Mouse (Mus musculus): ENCODE measurements around the gene Patj. TPM values are rescaled to one million over a fixed set of nuclear protein-coding genes. Genes with fewer than 3 reads are reported as not detected.

Gene Patj
- polyA plus RNA-seq, 1 experiment from 2014 or later = 12.9 TPM

GRCm38 (mm10) chr4:98451259-98451658 lies 55.7 kb downstream of the Patj start:
- Histone ChIP-seq H3K9ac (ENCODE audit: low read depth, low read length) (no peak overlapping the region), H3K27ac (ENCODE audit: low read depth, low read length) (no peak overlapping the region)
- no peak for TF ChIP-seq CTCF (IDR thresholded peaks at IDR 0.05; ENCODE audit: low read depth)

GRCm38 (mm10) chr4:98452725-98453124 lies 57.1 kb downstream of the Patj start:
- WGBS = 96% methylated on average over 2 of the region's 2 CpGs
- Histone ChIP-seq H3K4me1 (replicated peaks; ENCODE audit: control insufficient read depth, insufficient read depth, low read length) (0 out of 2 replicates have a peak, but pooled peaks cover 3% of the 10 kb centered on the region), H3K36me3 (ENCODE audit: control insufficient read depth, insufficient read depth) (peaks cover 4% of the 10 kb centered on the region), H3K4me2 (replicated peaks; ENCODE audit: low read depth) (no peak overlapping the region), H3K27ac (ENCODE audit: low read depth, low read length) (no peak overlapping the region), H3K27me3 (replicated peaks; ENCODE audit: control insufficient read depth, insufficient read depth, low read length) (no peaks in the 10 kb centered on the region), H3K9ac (ENCODE audit: low read depth, low read length) (no peak overlapping the region), H3K9me3 (ENCODE audit: control insufficient read depth) (no peaks in the 10 kb centered on the region), H3K4me3 (ENCODE audit: low read depth, low read length) (no peak overlapping the region)
- ATAC-seq = no peak
- no peak for TF ChIP-seq CTCF (IDR thresholded peaks at IDR 0.05; ENCODE audit: low read depth)

More at GRCm38 (mm10) chr4:98451259-98451658, 55.7 kb downstream of the Patj start:
- H3K27me3 ChIP-seq (replicated peaks; ENCODE audit: control insufficient read depth, insufficient read depth, low read length) = no peaks in the 10 kb centered on the region
- H3K4me3 ChIP-seq (ENCODE audit: low read depth, low read length) = no peak overlapping the region
- peaks cover 4% of the 10 kb centered on the region; the same call in 1 of the 2 replicates for H3K36me3 ChIP-seq (ENCODE audit: control insufficient read depth, insufficient read depth)
- no peak overlapping the region for H3K4me2 ChIP-seq (replicated peaks; ENCODE audit: low read depth)
- no peak for ATAC-seq
- H3K4me1 ChIP-seq (replicated peaks; ENCODE audit: control insufficient read depth, insufficient read depth, low read length) = 0 out of 2 replicates have a peak, but pooled peaks cover 3% of the 10 kb centered on the region
- no peaks in the 10 kb centered on the region for H3K9me3 ChIP-seq (ENCODE audit: control insufficient read depth)
- 62% methylated on average over 3 of the region's 3 CpGs for WGBS

- Histone ChIP-seq H3K4me1 (replicated peaks; ENCODE audit: control insufficient read depth, insufficient read depth, low read length) (0 out of 2 replicates have a peak, but pooled peaks cover 3% of the 10 kb centered on the region), H3K27me3 (replicated peaks; ENCODE audit: control insufficient read depth, insufficient read depth, low read length) (no peaks in the 10 kb centered on the region), H3K4me2 (replicated peaks; ENCODE audit: low read depth) (no peak overlapping the region), H3K9me3 (ENCODE audit: control insufficient read depth) (no peaks in the 10 kb centered on the region), H3K36me3 (ENCODE audit: control insufficient read depth, insufficient read depth) (peaks cover 4% of the 10 kb centered on the region), H3K9ac (ENCODE audit: low read depth, low read length) (no peak overlapping the region), H3K27ac (ENCODE audit: low read depth, low read length) (no peak overlapping the region), H3K4me3 (ENCODE audit: low read depth, low read length) (no peak overlapping the region)
- no peak for ATAC-seq
- no peak for TF ChIP-seq CTCF (IDR thresholded peaks at IDR 0.05; ENCODE audit: low read depth)
- 84% methylated on average over 5 of the region's 5 CpGs for WGBS
These were observed 57.6 kb downstream of the Patj start for GRCm38 (mm10) chr4:98453231-98453630.

GRCm38 (mm10) chr4:98455352-98455751 lies 59.8 kb downstream of the Patj start:
- H3K4me3 ChIP-seq (ENCODE audit: low read depth, low read length) = no peak overlapping the region
- H3K4me1 ChIP-seq (replicated peaks; ENCODE audit: control insufficient read depth, insufficient read depth, low read length) = no peaks in the 10 kb centered on the region
- no peaks in the 10 kb centered on the region for H3K9me3 ChIP-seq (ENCODE audit: control insufficient read depth)
- H3K9ac ChIP-seq (ENCODE audit: low read depth, low read length) = no peak overlapping the region
- no peak for ATAC-seq
- no peak overlapping the region for H3K4me2 ChIP-seq (replicated peaks; ENCODE audit: low read depth)
- H3K27me3 ChIP-seq (replicated peaks; ENCODE audit: control insufficient read depth, insufficient read depth, low read length) = no peaks in the 10 kb centered on the region
- H3K27ac ChIP-seq (ENCODE audit: low read depth, low read length) = no peak overlapping the region
- TF ChIP-seq CTCF (IDR thresholded peaks at IDR 0.05; ENCODE audit: low read depth) = no peak
- H3K36me3 ChIP-seq (ENCODE audit: control insufficient read depth, insufficient read depth) = peaks cover 4% of the 10 kb centered on the region
- WGBS = 78% methylated on average over 2 of the region's 2 CpGs

- no peak for ATAC-seq
- no peak overlapping the region for H3K4me2 ChIP-seq (replicated peaks; ENCODE audit: low read depth)
- H3K9ac ChIP-seq (ENCODE audit: low read depth, low read length) = no peak overlapping the region
- no peaks in the 10 kb centered on the region for H3K9me3 ChIP-seq (ENCODE audit: control insufficient read depth)
- no peaks in the 10 kb centered on the region for H3K27me3 ChIP-seq (replicated peaks; ENCODE audit: control insufficient read depth, insufficient read depth, low read length)
- H3K4me3 ChIP-seq (ENCODE audit: low read depth, low read length) = no peak overlapping the region
- H3K4me1 ChIP-seq (replicated peaks; ENCODE audit: control insufficient read depth, insufficient read depth, low read length) = no peaks in the 10 kb centered on the region
- H3K36me3 ChIP-seq (ENCODE audit: control insufficient read depth, insufficient read depth) = peaks cover 4% of the 10 kb centered on the region
- WGBS = 87% methylated on average over 8 of the region's 8 CpGs
- H3K27ac ChIP-seq (ENCODE audit: low read depth, low read length) = no peak overlapping the region
- no peak for TF ChIP-seq CTCF (IDR thresholded peaks at IDR 0.05; ENCODE audit: low read depth)
These were observed 60.3 kb downstream of the Patj start for GRCm38 (mm10) chr4:98455910-98456309.

- no peak overlapping the region for H3K9ac ChIP-seq (ENCODE audit: low read depth, low read length)
- H3K9me3 ChIP-seq (ENCODE audit: control insufficient read depth) = no peaks in the 10 kb centered on the region
- peaks cover 27% of the 10 kb centered on the region for H3K36me3 ChIP-seq (ENCODE audit: control insufficient read depth, insufficient read depth)
- WGBS = 91% methylated on average over 2 of the region's 2 CpGs
- no peaks in the 10 kb centered on the region for H3K27me3 ChIP-seq (replicated peaks; ENCODE audit: control insufficient read depth, insufficient read depth, low read length)
- TF ChIP-seq CTCF (IDR thresholded peaks at IDR 0.05; ENCODE audit: low read depth) = no peak
- no peak overlapping the region for H3K4me2 ChIP-seq (replicated peaks; ENCODE audit: low read depth)
- H3K4me3 ChIP-seq (ENCODE audit: low read depth, low read length) = no peak overlapping the region
- ATAC-seq = no peak
- no peaks in the 10 kb centered on the region for H3K4me1 ChIP-seq (replicated peaks; ENCODE audit: control insufficient read depth, insufficient read depth, low read length)
- no peak overlapping the region for H3K27ac ChIP-seq (ENCODE audit: low read depth, low read length)
These were observed 66.3 kb downstream of the Patj start for GRCm38 (mm10) chr4:98461804-98462341.
